Mouse (Mus musculus): ENCODE results near the gene Ydjc. TPM values are rescaled to one million over a fixed set of nuclear protein-coding genes. Genes with fewer than 3 reads are reported as not detected.

Ydjc gene
- total RNA-seq, 2 experiments from 2014 or later: 0.29 TPM; not detected in 1

Small RNA genes within 50 kb of the gene (microRNA-seq; reads per million reads assigned to microRNA genes)
- gene Mir130b (ENCODE audit: borderline replicate concordance in 2 of 2): 58.9 to 69.9 reads per million in 2 experiments
- gene Mir301b (ENCODE audit: borderline replicate concordance in 2 of 2): 0 to 2.6 reads per million in 2 experiments

Other genes starting within 250 kb of the Ydjc start
- gene Ppm1f, start 248.2 kb upstream of the Ydjc start, total RNA-seq (2021): 10 to 100 TPM; 10.8 to 10.9 TPM
- gene Mapk1, start 161.2 kb upstream of the Ydjc start, total RNA-seq (2021): 10 to 100 TPM; 85.1 to 87.1 TPM
- under 1 TPM; 0.77 to 0.99 TPM for gene Ypel1, start 74.9 kb upstream of the Ydjc start, total RNA-seq (2021)
- 10 to 100 TPM; 22.6 to 25.1 TPM for gene Ppil2, start 33.4 kb upstream of the Ydjc start, total RNA-seq (2021)
- gene 2610318N02Rik, start 19.5 kb upstream of the Ydjc start, total RNA-seq (2021): not detected
- 1 to 10 TPM; 5.4 to 7.5 TPM for gene Sdf2l1, start 12.2 kb upstream of the Ydjc start, total RNA-seq (2021)
- under 1 TPM in 1 of 2 experiments, not detected in 1; 0.19 TPM for gene Ccdc116, start 2.6 kb downstream of the Ydjc start, total RNA-seq (2021)
- 100 to 1,000 TPM; 129 to 132 TPM for gene Ube2l3, start 58.0 kb downstream of the Ydjc start, total RNA-seq (2021)
- not detected for gene Rimbp3, start 64.0 kb downstream of the Ydjc start, total RNA-seq (2021)
- under 1 TPM; 0.83 to 0.97 TPM for gene Hic2, start 89.0 kb downstream of the Ydjc start, total RNA-seq (2021)
- 1 to 10 TPM; 1.3 to 1.7 TPM for gene Tmem191c, start 131.5 kb downstream of the Ydjc start, total RNA-seq (2021)
- gene Serpind1, start 186.8 kb downstream of the Ydjc start, total RNA-seq (2021): under 1 TPM; 0.18 to 0.32 TPM

Measured in gastrocnemius, postnatal 25 days (tissue).